Mouse (Mus musculus) MEL (cell line): ENCODE measurements around the gene Mrnip.

Experiments
- BHLHE40 ChIP-seq: IDR thresholded peaks from 2 replicates; pipeline ENCODE4 v1.6.1; 2012; ENCODE audit warnings: low read depth, mild to moderate bottlenecking, inconsistent platforms, low read length, improper control_type of control experiment, borderline replicate concordance
- CTCF ChIP-seq, 3 experiments: IDR thresholded peaks in 2 of 3; conservative IDR thresholded peaks in 1 of 3; 2 replicates each; pipeline ENCODE4 v1.5.1; 2011 to 2012; ENCODE audit warnings: low read length in 3 of 3, low read depth in 2 of 3, mild to moderate bottlenecking in 2 of 3, improper control_type of control experiment in 1 of 3, inconsistent platforms in 1 of 3, mixed read lengths in 1 of 3, moderate library complexity in 1 of 3; ENCODE audit not compliant: control insufficient read depth in 1 of 3, insufficient read depth in 1 of 3, poor library complexity in 1 of 3, severe bottlenecking in 1 of 3
- E2F4 ChIP-seq: IDR thresholded peaks from 2 replicates; pipeline ENCODE4 v1.6.1; 2011; ENCODE audit warnings: low read depth, low read length, improper control_type of control experiment, borderline replicate concordance
- EP300 ChIP-seq, 2 experiments: IDR thresholded peaks; 2 replicates each; pipeline ENCODE4 v1.6.1; 2011; ENCODE audit warnings: improper control_type of control experiment in 2 of 2, low read length in 2 of 2, low read depth in 1 of 2, mild to moderate bottlenecking in 1 of 2
- GATA1 ChIP-seq: IDR thresholded peaks from 2 replicates; pipeline ENCODE4 v1.6.1; 2011; ENCODE audit warnings: low read depth, low read length, improper control_type of control experiment
- HCFC1 ChIP-seq: IDR thresholded peaks from 2 replicates; pipeline ENCODE4 v1.6.1; 2012; ENCODE audit warnings: low read depth, mild to moderate bottlenecking, inconsistent platforms, low read length, improper control_type of control experiment, moderate library complexity
- JUND ChIP-seq: IDR thresholded peaks from 2 replicates; pipeline ENCODE4 v1.6.1; 2011; ENCODE audit warnings: low read depth, mild to moderate bottlenecking, improper control_type of control experiment, low read length
- MYC ChIP-seq: IDR thresholded peaks from 2 replicates; pipeline ENCODE4 v1.6.1; 2011; ENCODE audit warnings: low read depth, mild to moderate bottlenecking, low read length, improper control_type of control experiment, moderate library complexity
- POLR2A ChIP-seq, 2 experiments: IDR thresholded peaks; 2 replicates each; pipeline ENCODE4 v1.6.1; 2011 to 2012; ENCODE audit warnings: low read length in 2 of 2, mild to moderate bottlenecking in 2 of 2, control low read depth in 1 of 2, improper control_type of control experiment in 1 of 2, low read depth in 1 of 2, moderate library complexity in 1 of 2; ENCODE audit not compliant: control insufficient read depth in 1 of 2, insufficient read depth in 1 of 2, poor library complexity in 1 of 2
- RAD21 ChIP-seq: IDR thresholded peaks from 2 replicates; pipeline ENCODE4 v1.6.1; 2011; ENCODE audit warnings: mild to moderate bottlenecking, low read depth, low read length, improper control_type of control experiment
- SIN3A ChIP-seq: IDR thresholded peaks from 2 replicates; pipeline ENCODE4 v1.6.1; 2012; ENCODE audit warnings: low read length, improper control_type of control experiment, inconsistent platforms
- USF1 ChIP-seq: IDR thresholded peaks from 2 replicates; pipeline ENCODE4 v1.6.1; 2014; ENCODE audit warnings: low read depth, mild to moderate bottlenecking, inconsistent platforms, low read length, improper control_type of control experiment, moderate library complexity

GRCm38 (mm10) chr11:50233993-50234392, 59.7 kb downstream of the Mrnip start:
- no peak for TF ChIP-seq JUND
- TF ChIP-seq SIN3A, result no peak
- TF ChIP-seq CTCF (IDR thresholded peaks at IDR 0.05 in 2 of 3, conservative IDR thresholded peaks at IDR 0.05 in 1 of 3; ENCODE audit: control insufficient read depth in 1 of 3, insufficient read depth in 1 of 3, low read depth in 2 of 3, low read length in 3 of 3, poor library complexity in 1 of 3, severe bottlenecking in 1 of 3), result peak in 2 of 3 experiments; percentile 67 to 83; a peak in 5 of 6 replicates
- no peak for TF ChIP-seq BHLHE40
- no peak for TF ChIP-seq USF1
- TF ChIP-seq RAD21, result peak; percentile 11
- TF ChIP-seq POLR2A (IDR thresholded peaks at IDR 0.05; ENCODE audit: control insufficient read depth in 1 of 2, insufficient read depth in 1 of 2, low read depth in 1 of 2, low read length in 2 of 2, poor library complexity in 1 of 2), result no peak; a peak in 1 of 4 replicates
- TF ChIP-seq HCFC1, result no peak
- TF ChIP-seq MYC, result no peak
- no peak for TF ChIP-seq EP300 (IDR thresholded peaks at IDR 0.05; ENCODE audit: low read depth in 1 of 2, low read length in 2 of 2)
- TF ChIP-seq GATA1, result no peak
- TF ChIP-seq E2F4, result no peak
